Mouse (Mus musculus) lung, postnatal 0 days (tissue): ENCODE measurements around the gene Gm7137.

Experiments used
- CTCF ChIP-seq: IDR thresholded peaks from 2 replicates; pipeline ENCODE4 v1.5.1; 2016; ENCODE audit warnings: antibody characterized with exemption, mild to moderate bottlenecking
- EP300 ChIP-seq: IDR thresholded peaks from 2 replicates; pipeline ENCODE4 v1.6.1; 2016; ENCODE audit warnings: antibody characterized with exemption, mild to moderate bottlenecking, control low read depth

GRCm38 (mm10) chr10:77797677-77798076, 9.7 kb upstream of the Gm7137 start:
- TF ChIP-seq CTCF: no peak
- TF ChIP-seq EP300: no peak
